Mouse (Mus musculus) cerebellum, adult 9-11 months (tissue): Measurements from ENCODE around the gene Itgb5.

Experiments used
- DNase-seq: peaks from one replicate; pipeline ENCODE4 v3.0.0; 2022

The Itgb5 gene

DNA sequence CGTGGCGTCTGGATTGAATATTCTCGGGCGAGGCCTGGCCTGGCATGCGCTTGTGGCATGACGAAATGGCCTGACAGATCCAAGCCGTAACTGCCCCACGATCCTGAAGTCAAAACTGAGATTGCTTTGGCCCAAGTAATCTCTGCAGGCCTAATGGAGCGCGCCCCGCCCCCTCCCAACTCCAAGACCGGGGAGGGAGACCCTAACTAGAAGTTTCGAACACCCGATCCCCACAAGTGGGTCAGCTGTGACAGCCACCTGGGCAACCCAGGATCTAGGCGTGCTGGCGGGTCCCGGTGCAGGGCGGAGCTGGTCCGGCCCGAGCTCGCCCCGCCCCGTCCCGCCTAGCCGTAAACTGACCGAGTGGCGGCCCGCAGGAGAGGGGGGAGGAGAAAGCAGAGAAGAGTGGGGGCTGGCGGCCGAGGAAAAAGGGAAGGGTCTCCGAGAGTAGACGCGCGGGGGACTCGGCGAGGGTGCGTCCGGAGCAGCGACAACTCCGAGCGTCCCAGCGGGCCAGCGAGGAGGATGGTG lies at the start of gene Itgb5:
TSS of gene Itgb5 (plus strand) at position 365 of the 531 bp plus-strand sequence.
- DNase-seq: peak; percentile 83

DNA sequence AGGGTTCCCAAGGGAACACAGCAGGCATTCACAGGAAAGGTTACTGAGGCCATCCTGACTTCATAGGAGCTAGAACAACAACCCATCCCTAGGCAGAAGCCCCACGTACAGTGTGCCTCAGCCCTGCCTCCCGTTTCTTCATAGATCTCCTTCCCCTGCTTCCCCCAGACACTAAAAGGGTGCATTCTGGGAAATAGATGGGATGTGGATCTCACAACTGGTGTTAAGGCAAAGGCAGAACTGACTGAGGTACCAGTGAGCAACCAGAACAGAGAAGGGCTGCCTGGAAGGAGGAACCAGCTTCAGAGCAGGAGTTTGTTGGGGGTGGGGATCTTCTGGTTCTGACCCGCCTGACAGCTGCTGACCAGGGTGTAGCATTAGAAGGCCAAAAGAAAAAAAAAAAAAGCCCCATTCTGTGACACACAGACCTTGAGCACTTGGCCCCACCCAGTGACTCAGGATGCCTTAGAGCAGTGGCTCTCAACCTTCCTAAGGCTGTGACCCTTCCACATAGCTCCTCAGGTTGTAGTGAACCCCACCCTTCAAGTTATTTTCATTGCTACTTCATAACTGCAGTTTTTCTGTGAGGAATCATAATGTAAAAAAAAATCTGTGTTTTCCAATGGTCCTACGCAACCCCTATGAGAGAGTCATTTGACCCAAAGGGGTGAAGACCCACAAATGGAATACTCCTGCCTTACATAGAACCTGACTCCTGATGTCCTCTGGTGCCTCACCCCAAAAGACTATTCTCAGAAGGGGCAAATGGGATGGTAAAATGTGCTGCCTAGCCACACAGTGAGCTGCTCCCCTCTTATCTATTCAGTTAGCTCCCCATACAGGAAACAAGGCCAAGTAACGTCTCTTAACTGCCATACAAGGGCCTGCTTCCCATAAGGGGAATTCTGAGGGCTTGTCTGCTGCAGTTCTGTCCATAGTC lies 47.4 kb upstream of the Itgb5 start:
- no peak for DNase-seq

DNA sequence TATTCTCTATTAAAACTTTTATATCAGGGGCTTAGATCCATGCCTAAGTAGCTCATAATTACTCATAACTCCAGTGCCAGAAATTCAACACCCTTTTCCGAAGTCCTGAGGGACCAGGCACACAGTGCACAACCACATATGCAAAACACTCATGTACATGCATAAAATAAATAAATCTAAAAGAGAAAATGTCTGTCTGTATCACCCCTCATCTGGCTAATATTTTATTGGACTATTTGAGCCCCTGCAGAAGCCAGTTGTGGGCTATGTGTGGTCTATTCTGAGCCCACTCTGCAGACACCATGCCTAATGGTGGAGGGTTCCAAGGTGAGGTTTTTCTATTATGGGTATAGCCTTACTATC lies 46.8 kb upstream of the Itgb5 start:
- no peak for DNase-seq

DNA sequence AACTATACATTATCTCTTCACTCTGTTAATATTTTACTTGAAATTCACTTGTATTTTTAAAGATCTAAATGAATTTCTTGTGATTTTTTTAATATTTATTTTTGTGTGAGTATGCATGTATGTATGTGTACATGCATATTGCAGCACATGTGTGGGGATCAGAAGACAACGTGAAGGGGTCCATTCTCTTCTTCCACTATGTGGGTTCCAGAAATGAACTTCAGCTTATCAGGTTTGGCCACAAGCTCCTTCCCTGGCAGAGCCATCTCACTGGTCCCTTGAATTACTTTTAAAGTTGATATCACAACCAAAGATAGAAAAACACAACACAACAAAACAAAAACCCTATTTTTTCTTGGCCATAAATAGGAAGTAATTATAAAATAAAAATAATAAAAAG lies 44.9 kb upstream of the Itgb5 start:
- DNase-seq: no peak

DNA sequence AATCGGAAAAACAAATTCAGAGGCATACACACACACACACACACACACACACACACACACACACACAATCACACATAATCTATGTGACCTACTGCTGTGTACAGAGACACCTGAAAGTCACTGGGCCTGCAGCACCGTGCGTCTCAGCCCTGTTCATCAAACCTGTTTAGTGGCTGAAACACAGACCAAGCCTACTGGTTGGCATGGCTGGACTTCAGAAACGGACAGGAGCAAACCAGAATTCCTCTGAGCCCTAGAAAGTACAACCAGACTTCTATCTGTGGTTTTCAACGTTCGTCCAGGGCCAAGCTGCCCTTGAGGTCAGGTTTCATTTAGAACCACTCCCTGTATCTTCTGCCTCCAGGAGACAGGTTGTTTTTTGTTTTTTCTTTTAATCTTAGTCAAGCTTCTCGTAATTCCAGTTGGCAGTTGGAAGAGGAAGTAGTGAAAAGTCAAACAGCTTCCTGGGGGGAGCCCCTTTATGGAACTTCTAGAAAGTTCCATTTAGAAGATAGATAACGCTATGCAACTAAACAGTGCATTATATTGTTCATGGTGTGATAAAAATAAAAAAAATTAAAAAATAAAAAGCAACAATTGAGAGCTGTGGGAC lies 44.3 kb upstream of the Itgb5 start:
- no peak for DNase-seq

DNA sequence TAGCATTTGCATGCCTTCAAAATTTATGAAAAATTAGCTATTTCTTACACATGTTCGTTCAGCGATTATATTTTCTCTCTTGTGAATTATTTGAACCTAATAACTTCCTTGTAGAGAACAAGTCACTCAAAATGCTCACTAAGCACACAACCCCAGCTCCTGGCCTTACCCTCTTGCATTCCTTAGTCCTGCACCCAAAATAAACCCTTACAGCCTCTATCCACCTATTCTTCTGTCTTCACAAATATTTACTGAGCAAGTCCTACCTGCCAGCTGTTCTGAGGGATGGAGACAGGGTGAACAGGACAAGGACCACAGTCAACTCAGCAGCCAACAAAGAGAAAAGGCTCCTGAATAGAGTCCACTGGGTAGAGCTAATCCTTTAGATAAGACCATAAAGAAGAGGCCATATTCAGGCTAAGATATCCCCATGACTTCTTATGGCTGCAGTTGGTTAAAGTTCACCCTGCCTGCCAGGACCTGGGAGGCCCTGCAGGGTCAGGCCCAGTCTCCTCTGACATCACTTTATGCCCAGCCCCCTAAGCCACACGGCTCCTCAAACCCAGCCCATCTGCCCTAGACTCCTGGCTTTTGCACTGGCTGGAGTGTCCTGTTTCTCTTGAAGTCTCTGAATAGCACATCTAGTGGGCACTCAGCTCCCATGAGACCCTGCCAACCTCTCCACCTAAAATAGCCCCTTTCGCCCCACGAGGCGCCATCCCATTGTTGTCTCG lies 42.6 kb upstream of the Itgb5 start:
- DNase-seq: no peak

DNA sequence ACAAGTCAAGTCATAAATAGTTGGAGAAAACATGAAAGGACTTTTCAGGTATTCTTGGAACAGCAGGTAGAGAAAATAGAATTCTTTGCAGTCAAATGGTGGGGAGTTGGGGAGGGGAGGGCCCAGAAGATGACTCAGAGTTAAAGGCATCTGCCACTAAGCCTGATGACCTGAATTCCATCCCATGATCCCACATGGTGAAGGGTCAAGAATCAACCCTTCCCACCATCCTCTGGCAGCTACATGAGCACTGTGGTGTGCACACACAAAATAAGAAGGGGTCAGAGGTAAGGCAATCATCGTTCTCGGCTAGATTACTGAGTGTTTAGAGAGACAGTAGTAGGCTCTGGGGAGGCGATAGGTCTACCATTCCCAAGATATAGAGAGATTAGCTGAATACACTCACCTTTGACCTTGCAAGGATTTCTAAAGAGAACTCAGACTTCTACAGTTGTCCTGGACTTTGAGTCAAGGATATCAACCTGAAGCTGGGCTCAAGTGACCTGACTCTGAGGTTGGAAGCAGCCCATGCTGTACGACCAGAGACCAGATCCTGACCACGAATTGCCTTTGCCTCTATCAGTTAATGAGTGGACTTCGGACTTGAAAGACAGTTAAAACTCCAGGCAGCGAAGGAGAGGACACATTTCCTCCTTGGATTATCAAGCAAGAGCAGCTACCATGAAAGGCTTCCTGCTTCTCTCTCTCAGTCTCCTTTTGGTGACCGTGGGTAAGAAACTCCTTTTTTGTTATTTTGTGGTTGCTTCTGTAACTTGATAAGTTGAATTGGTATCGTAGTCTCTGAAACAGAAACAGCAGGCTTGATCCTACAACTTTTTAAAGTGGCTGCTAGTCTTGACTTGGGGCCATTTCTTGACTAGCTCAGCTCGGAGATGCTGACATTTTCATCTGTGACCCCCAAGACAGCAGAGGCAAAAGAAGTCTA lies 35.3 kb upstream of the Itgb5 start, which contains the start of gene Muc13:
TSS of gene Muc13 (plus strand) at position 192 of the 946 bp plus-strand sequence.
- no peak for DNase-seq

DNA sequence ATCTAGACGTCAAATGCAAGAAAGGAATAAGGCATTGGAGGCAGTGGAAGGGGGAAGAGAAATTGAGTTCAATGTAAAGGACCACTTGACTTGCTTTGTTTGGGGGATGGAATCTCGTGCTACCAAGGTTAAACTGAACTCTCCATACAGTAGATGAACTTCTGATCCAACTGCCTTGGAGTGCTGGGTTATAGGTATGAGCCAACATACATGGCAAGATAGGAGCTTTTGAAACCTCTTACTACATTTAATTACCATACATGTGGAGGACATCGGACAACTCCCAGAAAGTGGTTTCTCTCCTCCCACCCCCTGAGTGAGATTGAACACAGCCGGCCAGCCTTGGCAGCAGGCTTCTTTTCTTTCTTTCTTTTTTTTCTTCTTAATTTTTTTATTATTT lies 34.4 kb upstream of the Itgb5 start:
- DNase-seq: no peak

DNA sequence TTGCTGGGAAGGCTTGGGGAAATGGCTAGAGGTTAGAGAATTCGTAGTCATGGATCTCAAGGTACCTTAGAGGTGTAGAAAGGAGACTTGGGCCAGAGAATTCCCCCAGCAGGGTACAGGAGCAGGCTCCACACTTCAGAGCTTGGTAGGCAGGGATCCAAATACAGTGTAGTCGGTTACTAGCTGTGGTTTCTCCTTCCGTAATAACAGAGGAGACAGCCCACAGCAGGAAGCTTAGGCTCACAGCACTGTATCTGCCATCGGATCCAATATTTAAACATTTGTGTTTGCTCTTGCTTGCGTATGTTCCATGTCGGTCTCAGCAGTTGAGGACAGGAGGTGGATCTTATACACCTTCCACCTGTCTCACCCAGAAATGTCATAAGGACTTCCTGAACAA lies 33.6 kb upstream of the Itgb5 start:
- DNase-seq: no peak

DNA sequence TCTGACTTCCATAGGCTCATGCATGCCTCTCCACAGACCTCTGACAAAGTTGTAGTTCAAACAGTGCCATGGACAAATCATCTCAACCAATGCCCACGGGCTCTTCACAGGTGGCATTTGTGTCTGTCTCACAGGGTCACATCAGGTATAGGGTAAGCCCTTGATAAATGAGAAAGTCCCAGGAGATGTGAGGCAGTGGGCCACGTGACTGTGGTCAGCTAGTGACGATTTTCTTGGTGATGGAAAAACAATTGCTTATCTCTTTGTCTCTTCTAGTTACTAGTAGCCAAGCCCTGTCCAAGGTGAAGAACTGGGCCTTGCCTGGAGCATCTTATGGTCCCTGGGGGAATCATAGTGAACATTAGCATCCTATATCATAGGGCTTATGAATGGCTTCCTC lies 32.7 kb upstream of the Itgb5 start:
- DNase-seq: no peak

DNA sequence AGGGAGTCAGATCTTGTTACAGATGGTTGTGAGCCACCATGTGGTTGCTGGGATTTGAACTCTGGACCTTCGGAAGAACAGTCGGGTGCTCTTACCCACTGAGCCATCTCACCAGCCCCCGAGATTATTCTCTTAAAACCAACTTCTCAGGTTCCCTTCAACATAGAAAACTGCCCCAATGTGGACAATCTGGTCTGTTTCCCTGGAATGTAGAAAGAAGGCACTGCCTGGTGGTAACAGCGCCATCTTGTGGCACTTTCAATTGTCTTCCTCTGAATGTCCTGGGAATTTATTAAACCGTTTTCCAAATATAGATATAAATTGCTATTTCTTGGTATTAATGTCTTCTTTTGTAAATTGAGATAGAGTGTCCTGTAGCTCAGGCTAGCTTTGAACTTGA lies 31.6 kb upstream of the Itgb5 start:
- peak; percentile 35 for DNase-seq

DNA sequence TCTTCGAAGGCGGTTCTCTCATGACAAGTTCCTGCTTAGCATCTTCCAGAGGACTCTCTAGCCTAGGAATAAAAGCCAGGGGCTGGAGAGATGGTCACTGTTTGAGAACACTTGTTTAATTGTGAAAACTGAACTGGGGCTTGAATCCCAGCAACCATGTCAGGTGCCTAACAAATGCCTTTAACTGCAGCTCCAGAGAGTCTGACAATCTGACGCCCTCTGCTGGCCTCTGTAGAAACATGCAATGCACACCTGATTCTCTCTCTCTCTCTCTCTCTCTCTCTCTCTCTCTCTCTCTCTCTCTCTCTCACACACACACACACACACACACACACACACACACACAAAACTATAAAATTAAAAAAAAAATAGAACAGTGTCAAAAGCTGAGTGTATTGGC lies 19.5 kb upstream of the Itgb5 start:
- no peak for DNase-seq

DNA sequence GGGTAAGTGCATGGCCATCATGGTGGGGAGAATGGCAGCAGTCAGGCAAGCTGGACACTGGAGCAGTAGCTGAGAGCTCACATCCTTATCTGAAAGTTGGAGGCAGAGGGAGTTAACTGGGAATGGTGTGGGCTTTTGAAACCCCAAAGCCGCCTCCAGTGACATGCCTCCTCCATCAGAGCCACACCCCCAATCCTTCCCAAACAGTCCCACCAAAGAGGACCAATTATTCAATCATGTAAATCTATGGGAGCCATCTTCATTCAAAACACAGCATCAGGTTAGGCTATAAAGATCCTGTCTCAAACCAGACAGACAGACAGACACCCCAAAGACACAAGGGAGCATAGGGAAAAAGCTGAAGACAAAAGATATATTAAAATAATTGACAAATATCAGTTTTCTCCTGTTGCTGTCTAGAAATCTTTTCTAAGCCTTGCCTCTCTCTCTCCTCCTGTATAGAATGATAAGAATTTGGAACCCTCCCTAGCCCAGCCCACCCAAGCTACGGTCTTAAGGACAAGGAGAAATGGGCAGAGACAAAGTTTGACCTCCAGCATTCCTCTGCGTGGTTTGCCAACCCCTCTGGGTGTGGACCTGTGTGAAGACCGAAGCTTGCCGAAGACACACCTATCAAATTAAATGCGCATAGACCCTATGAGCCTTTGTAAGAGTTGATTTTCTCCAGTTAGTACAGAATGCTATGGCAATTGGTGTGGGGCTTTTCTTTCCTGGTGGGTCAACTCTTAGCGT lies 10.9 kb upstream of the Itgb5 start:
- no peak for DNase-seq

DNA sequence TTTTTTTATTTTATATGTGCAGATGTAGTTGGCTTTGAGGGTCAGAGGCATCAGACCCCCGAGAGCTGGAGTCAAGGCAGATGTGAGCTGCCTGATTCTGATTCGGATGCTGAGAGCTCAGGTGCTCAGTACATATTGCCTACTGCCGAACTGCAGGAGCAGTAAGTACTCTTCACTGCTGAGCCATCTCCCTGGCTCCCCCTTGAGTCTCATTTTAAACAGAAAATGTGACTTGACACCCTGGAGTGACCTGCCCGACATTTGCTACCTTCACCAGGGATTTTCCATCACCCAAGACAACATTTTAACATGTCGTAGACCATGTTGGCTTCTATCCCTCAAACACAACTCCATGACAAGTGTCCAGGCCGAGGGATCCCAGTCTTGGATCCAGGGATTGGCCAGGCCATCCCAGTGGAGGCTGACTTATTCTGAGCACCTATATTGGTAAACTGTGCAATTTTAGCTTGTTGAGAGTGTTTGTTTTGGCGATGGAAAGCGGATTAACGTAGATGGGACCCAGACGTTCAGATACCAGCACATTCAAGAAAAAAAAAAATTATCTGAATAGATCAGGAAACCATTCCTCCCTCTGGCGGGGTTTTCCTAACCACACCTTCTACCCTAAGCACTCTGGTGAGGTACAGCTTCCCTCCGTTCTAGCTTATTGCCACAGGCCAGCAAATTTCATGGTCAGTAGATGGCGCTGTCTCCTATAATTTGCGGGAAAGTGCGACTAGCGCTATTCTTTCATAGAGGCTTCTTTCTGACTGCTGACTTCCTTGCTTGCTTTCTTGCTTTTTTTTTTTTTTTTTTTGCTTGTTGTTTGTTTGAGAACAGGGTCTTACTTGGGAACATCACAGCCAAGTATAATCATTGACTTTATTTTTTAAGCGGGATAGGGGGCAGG lies 8.9 kb upstream of the Itgb5 start:
- DNase-seq: peak; percentile 82

DNA sequence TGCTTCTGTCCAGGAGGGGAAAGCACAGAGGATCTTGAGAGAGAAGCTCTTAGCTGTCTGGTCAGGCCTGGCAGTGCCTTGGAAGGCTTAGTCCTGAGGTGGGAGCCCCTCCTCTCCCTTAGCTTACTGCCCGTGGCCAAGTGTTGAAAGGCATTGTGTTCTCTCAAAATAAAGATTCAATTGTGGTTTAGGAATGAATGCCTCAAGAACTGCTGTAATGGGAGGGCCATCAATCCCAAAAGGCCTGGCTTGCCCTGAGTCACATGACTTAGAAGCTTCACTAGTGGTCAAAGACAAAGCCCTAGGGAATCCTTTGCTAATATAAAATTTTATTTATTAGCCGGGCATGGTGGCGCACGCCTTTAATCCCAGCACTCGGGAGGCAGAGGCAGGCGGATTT lies 4.9 kb upstream of the Itgb5 start:
- DNase-seq: no peak

DNA sequence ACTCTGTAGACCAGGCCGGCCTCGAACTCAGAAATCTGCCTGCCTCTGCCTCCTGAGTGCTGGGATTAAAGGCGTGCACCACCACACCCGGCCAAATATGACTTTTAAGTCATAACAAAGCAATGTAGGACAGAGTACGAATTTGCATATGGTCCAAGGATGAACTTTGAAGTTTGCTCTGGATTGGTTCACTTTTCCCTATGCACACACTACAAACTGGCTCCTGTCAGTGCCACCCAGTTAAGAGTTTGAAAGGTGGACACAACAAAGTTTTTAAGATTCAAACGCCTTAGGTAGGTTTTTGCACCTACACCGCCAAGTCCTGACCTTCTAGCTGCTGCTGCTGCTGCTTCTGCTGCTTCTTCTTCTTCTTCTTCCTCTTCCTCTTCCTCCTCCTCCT lies 969 bp upstream of the Itgb5 start:
- DNase-seq: no peak

DNA sequence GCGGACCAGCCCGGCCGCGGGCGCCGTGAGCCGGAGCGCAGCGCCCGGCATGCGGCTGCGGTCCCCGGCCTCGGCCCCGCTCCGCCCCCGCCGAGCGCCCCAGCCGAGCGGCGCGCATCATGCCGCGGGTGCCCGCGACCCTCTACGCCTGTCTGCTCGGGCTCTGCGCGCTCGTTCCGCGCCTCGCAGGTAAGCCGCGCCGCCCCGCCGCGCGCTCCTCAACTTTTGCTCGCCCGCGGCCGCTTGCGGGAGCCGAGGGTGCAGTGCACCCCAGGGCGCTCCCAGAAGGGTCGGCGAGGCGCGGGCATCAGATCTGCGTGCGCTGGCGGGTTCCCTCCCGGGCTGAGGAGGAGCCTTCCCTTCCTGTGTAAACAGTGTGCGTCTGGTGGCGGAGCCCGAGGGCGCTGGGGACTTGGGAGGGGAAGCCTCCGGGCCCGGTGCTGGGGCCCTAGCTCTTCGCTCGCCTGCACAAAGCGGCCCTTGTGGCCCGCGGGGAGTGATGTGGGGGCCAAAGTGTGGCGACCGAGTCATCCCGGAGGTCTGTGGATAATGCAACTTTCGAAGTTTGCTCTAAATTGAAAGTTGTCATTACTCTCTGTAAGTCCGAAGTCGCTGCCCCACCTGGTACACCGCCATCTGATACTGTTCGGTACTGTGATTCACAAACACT lies 512 bp downstream of the Itgb5 start:
- peak; percentile 63 for DNase-seq

DNA sequence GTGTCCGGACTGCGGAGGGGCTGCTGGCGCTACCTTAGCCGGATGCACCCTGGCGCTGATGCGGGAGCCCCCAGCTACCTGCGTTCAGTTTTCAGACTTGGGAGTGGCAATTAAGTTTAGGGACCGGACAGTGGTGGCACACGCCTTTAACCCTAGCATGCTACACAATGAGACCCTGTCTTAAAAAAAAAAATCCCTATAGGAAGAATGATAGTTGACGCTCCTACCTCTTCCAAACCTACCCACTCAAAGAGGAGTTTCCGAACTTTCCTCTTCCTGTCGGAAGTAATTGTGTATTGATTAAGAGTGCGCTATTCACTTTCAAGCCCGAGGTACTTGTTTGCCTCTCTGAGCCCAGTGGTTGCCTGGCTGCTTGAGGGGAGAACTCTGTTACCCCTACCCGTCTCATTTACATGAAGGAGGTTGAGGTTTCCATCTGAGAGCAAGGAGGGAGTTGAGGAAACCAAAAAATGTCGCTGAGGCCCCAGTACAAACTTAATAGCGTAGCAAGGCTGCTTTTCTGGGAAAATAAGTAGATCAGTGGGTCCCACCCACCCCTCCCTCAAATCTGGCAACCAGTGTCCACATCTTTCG lies 1.1 kb downstream of the Itgb5 start:
- DNase-seq: no peak

DNA sequence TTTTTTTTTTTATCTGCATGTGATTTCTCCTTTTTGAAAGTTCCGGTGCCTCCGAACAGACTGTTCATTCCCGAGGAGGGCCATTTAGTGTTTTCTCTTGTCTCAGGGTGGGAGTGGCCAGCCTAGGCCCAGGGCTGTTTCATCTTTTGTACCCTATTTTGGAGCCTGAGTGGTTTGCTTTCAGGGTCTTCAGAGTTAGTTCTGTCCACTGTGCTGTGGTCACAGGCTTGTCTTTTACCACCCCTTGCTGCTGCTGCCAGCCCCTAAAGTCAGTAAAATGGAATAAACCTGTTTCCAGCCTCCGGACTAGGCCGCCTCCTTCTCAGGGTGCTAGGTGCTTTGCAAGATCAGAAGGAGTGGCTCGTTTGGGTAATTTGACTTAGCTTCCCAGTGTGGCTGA lies 2.6 kb downstream of the Itgb5 start:
- no peak for DNase-seq
